Mouse (Mus musculus) erythroid progenitor cell, adult 5-6 weeks (primary cell): Measurements from ENCODE around the gene Cecr2. TPM values are rescaled to one million over a fixed set of nuclear protein-coding genes. Genes with fewer than 3 reads are reported as not detected.
A peak's percentile ranks its signal among the peaks of the same experiment; 100 is the strongest.

Source experiments
- ATAC-seq: replicated peaks from 2 replicates; pipeline ENCODE4 v1.8.0; 2016; ENCODE audit warnings: moderate number of reproducible peaks, mild to moderate bottlenecking, moderate TSS enrichment, inconsistent platforms; ENCODE audit not compliant: poor library complexity, low FRiP score, severe bottlenecking
- total RNA-seq, 2 experiments: library from RNA; stranded (forward) in 1 of 2; stranded (reverse) in 1 of 2; fragments of 150-400 nt in 1 of 2; fragments of 186-747, 209-891 nt in 1 of 2; gene quantifications; 2 replicates each; pipeline versions ENCODE4 v1.2.3 to v1.2.4; 2015 to 2017; ENCODE audit warnings: low replicate concordance in 2 of 2

Cecr2 gene
- total RNA-seq, 2 experiments from 2014 or later = 83.0 to 89.0 TPM

DNA sequence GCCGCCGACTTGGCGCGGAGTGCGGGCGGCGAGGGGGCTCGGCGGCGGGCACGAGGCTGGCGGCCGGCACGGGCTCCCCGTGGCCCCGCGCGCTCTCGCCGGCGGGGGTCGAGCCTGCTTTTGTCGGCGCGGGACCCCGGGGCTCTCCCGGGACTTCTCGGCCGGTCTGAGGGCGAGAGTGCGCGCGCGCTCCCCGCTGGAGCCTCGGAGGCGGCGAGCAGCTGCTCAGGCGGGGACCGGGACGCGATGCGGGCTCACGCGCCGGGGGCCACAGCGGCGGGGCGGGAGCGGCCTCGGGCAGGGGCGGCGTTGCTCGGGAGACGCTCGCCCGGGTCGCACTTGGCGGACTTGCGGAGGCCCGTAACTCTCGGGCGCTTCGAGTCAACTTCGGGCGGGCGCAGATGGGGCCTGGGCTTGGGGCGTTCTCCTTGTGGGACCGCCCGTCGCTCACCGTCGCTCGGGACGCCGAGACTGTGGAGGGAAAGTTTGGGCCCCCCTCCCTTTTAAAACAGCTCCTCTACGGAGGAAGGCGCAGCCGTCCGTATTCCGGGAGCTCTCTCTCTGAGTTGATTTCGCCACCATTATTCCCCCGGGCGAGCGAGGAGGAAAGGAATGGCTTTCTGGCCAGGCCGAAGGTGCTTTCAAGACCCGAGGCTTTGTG is 722 bp downstream of the Cecr2 start:
- ATAC-seq = peak; percentile 71

DNA sequence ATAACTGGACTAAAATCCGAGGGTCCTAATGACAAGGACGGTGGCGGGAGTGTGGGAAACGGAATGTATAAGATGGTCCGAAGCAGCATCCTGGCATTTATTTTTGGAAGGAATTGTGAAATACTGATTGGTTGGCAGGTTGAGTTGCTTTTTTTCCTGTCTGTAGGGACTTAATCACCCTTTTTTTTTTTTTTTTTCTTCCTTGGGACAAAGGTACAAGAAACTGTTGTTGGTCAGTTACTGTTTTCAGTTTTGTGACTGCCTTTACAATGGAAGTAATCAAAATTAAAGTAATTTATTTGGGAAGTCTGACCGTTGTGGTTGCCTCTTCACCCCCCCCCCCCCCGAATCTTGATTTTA is 1.2 kb downstream of the Cecr2 start:
- no peak for ATAC-seq

GRCm38 (mm10) chr6:120667911-120668310 is 1.7 kb downstream of the Cecr2 start:
- no peak for ATAC-seq

GRCm38 (mm10) chr6:120674121-120674520 is 8.0 kb downstream of the Cecr2 start:
- ATAC-seq = peak; percentile 88

DNA sequence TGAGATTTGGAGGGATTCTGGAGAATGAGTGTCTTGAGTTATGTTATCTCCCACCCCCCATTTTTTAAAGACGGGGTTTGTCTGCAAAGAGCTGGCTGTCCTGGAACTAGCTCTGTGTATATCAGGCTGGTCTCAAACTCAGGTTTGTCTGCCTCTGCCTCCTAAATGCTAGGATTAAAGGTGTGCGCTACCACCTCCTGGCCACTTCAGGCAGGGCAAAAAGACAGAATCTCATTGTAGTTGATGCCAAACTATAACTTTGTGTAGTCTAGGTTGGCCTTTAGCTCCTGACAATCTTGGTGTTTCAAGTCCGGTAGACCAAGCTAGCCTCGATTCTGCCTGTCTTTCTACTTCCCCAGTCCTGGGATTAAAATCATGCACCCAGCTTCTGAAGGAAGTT is 8.7 kb downstream of the Cecr2 start:
- ATAC-seq = peak; percentile 48

DNA sequence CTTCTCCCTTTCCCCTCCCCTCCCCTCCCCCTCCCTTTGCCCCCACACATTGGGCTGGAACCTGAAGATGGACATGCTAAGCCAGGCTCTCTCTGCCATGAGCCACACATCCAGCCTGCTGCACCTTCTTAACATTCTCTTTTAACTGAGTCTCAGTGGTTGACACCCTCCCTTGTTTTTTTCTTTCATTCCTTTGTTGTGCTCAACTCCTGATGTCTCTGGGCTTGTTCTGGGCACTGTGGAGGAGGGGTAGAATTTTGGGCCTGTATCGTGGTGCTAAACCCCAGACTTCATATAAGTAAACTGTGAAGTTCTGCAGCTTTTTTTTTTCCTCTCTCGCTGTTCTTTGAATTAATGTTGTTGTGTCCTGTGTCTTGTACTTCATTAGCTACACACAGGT is 9.8 kb downstream of the Cecr2 start:
- no peak for ATAC-seq

DNA sequence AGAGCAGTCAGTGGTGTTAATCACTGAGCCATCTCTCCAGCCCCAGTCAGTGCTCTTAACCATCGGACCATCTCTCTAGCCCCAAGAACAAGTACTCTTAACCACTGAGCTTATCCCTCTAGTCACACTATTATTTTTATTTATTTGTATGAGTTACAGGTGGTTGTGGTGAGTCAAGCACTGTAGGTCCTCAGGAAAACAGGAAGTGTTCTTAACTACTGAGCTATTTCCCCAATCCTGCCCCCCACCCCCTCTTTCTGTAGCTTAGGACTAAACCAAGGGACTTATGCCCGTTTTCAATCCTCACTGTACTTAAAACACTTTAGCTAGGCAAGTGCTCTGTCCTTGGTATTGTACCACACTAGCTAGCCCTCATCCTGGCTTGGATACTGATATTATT is 17.2 kb downstream of the Cecr2 start:
- no peak for ATAC-seq

DNA sequence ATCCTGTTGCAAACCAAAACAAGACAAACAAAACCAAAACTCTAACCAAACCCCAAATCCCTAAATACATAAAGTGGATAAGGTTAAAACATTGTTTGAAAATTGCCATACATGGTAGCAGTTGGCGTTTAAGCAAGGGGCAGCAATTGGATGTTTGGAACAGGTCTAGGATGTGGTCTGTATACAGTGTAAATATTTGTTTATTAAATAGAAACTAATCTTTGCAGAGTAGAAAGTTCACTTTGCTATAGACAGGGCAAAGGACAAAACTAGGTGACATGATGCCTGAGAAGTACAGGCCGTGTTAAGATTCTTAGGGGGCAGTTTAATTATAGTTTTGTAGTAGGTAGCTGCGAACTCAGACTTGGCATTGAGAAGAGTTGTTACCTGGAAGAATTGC is 18.6 kb downstream of the Cecr2 start:
- ATAC-seq = no peak

DNA sequence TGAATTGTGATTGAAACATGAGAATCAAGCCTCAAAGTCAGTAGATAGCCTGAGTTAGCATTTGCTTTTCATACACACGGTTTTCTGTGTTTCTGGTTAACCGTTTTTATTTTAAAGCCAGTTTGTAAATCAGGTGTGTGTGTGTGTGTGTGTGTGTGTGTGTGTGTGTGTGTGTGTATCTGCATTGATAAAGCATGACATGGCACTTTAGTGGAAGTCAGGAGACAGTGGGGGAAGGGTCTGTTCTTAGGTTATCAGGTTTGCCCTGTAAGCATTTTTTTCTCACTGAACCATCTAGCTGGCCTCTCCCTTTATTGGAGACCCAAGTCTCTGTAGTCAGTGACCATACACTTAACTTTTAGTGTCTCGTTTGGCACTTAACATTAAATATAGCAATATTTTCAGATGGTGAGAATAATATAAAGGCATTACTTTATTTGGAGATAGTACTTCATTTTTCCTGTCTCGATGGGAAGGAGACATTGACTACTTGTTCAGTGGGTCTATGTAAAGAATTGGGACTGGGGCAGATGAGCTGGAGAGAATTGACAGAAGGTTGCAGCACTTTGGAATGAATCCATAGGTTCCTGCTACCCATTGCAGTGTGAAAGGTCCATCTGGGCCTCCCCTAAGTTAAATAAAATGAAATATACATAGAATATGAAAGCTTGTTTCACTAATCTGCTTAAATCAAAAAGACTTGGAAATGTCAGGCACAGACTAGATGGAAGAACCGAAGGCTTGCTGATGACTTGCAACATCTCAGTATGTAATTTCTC is 20.9 kb downstream of the Cecr2 start:
- no peak for ATAC-seq

GRCm38 (mm10) chr6:120700221-120700620 is 34.1 kb downstream of the Cecr2 start:
- ATAC-seq = no peak

- no peak for ATAC-seq
Observed at GRCm38 (mm10) chr6:120704376-120704775, 38.2 kb downstream of the Cecr2 start.

GRCm38 (mm10) chr6:120708759-120709158 is 42.6 kb downstream of the Cecr2 start:
- no peak for ATAC-seq

- ATAC-seq = no peak
Observed at GRCm38 (mm10) chr6:120714806-120715205, 48.6 kb downstream of the Cecr2 start.

- peak; percentile 42; the same call in 1 of the 2 replicates for ATAC-seq
Observed at GRCm38 (mm10) chr6:120715227-120715626, 49.1 kb downstream of the Cecr2 start.

GRCm38 (mm10) chr6:120715851-120716250 is 49.7 kb downstream of the Cecr2 start:
- no peak for ATAC-seq

- ATAC-seq = no peak
Observed at GRCm38 (mm10) chr6:120716531-120716984, 50.4 kb downstream of the Cecr2 start.

GRCm38 (mm10) chr6:120725986-120726385 is 59.8 kb downstream of the Cecr2 start:
- ATAC-seq = no peak

GRCm38 (mm10) chr6:120736011-120736410 is 69.8 kb downstream of the Cecr2 start:
- ATAC-seq = no peak

DNA sequence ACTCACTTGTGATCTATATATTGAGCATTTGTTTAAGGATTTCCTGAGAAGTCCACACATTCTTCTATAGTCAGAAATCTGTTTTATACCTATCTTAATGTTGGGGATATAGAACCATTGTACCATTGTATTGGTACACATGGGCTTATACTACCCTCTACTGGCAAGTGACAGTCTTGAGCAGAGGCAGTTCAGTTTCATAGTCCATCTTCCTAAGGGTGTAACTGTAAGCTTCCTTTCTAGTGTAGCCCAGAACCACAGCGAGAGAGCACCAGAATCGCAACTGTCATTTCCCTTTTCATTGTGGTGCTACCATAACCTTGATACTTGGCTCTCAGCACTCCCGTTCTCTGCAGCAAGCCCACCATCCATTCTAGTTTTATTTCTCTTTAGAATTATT is 70.4 kb downstream of the Cecr2 start:
- peak; percentile 83 for ATAC-seq

DNA sequence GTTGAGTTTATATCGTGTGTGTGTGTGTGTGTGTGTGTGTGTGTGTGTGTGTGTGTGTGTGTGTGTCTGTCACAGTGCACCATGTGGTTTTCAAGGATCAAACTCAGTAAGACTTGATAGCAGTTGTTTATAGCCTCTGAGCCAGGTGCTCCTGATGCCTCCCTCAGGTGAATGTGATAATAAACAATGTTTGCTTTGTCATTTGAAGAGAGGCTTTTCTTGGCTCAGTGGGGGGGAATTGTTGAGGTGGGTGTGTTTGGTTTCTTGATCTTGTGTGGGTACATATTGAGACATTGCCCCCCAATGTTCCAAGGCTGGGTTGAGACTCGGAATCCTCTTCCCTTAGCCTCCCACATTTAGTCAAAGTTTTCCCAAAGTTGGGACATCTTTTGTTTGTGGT is 77.0 kb downstream of the Cecr2 start:
- no peak for ATAC-seq

DNA sequence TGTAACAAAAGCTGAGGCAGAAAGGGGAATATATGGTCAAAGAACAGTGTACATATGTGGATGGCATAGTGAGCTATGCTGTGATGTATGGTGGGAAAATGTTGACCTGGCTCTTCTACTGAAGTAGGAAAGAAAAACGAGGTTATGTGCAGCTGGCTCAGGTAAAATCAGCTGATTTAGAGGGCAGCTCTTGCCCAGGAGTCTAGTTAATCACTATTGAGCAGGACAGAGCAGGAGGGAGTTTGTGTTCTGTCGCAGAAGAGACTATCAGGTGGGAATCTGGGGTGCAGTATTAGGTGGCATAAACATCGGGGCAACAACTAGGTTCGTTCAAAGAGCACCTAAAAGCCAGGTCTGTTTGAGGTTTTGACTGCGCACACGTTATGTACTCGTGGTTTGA is 78.1 kb downstream of the Cecr2 start:
- no peak for ATAC-seq
